Mouse (Mus musculus) lung, adult 2 months (tissue): ENCODE results near the gene Mast4. TPM values are rescaled to one million over a fixed set of nuclear protein-coding genes. Genes with fewer than 3 reads are reported as not detected.

Source experiments
- DNase-seq: peaks from one replicate; pipeline ENCODE4 v3.0.0; 2022
- H3K4me1 ChIP-seq: fragments of 200-500 bp; 2 replicates; pipeline ENCODE4 v1.6.1; 2011; ENCODE audit warnings: low read length; ENCODE audit not compliant: control insufficient read depth, insufficient read depth
- H3K4me3 ChIP-seq: fragments of 200-500 bp; replicated peaks from 2 replicates; pipeline ENCODE3; 2011; ENCODE audit warnings: low read depth, mild to moderate bottlenecking, control low read depth, low read length; ENCODE audit errors: extremely low read depth
- CTCF ChIP-seq: fragments of 200-500 bp; IDR thresholded peaks from 2 replicates; pipeline ENCODE4 v1.5.1; 2011; ENCODE audit warnings: mild to moderate bottlenecking, low read length, control low read depth; ENCODE audit not compliant: insufficient read depth
- POLR2A ChIP-seq: fragments of 200-500 bp; IDR thresholded peaks from 2 replicates; pipeline ENCODE4 v1.6.1; 2011; ENCODE audit warnings: low read depth, mild to moderate bottlenecking, control low read depth, low read length, borderline replicate concordance; ENCODE audit errors: extremely low read depth
- WGBS: fragments of 180-500 bp; shearing (Covaris S2); methylation state at CpG from one replicate; pipeline ENCODE4 v1.1.7; 2018; 5-methylcytosine and 5-hydroxymethylcytosine counted together
- polyA plus RNA-seq: library from polyadenylated mRNA; depleted of rRNA; stranded (reverse); fragments of >200 nt; gene quantifications from 2 replicates; pipeline ENCODE4 v1.2.3, GENCODE M21; 2012

Gene Mast4
- polyA plus RNA-seq, 1 experiment: 14.9 TPM

- TF ChIP-seq CTCF (no peak), POLR2A (no peak)
- H3K4me1 ChIP-seq: no peaks in the 10 kb centered on the region
- 86% methylated on average over 5 of the region's 5 CpGs for WGBS
- DNase-seq: no peak
- H3K4me3 ChIP-seq: no peak overlapping the region
These were observed 129.1 kb downstream of the Mast4 start for GRCm38 (mm10) chr13:103205191-103205590.

- TF ChIP-seq CTCF: no peak
- no peak for TF ChIP-seq POLR2A
- DNase-seq: no peak
- no peaks in the 10 kb centered on the region for H3K4me1 ChIP-seq
- no peak overlapping the region for H3K4me3 ChIP-seq
- 59% methylated on average over 1 of the region's 1 CpGs for WGBS
These were observed 130.9 kb downstream of the Mast4 start for GRCm38 (mm10) chr13:103203376-103203895.

GRCm38 (mm10) chr13:103201016-103201760, 133.1 kb downstream of the Mast4 start:
- WGBS: 67% methylated on average over 10 of the region's 10 CpGs
- TF ChIP-seq CTCF: no peak

GRCm38 (mm10) chr13:103199823-103200660, 134.3 kb downstream of the Mast4 start:
- DNase-seq: no peak
- Histone ChIP-seq H3K4me3 (no peak overlapping the region), H3K4me1 (no peaks in the 10 kb centered on the region)
- 47% methylated on average over 2 of the region's 2 CpGs for WGBS
- no peak for TF ChIP-seq POLR2A
- no peak for TF ChIP-seq CTCF

More at GRCm38 (mm10) chr13:103201016-103201760, 133.1 kb downstream of the Mast4 start:
- DNase-seq: no peak
- no peaks in the 10 kb centered on the region for H3K4me1 ChIP-seq
- no peak overlapping the region for H3K4me3 ChIP-seq

DNA sequence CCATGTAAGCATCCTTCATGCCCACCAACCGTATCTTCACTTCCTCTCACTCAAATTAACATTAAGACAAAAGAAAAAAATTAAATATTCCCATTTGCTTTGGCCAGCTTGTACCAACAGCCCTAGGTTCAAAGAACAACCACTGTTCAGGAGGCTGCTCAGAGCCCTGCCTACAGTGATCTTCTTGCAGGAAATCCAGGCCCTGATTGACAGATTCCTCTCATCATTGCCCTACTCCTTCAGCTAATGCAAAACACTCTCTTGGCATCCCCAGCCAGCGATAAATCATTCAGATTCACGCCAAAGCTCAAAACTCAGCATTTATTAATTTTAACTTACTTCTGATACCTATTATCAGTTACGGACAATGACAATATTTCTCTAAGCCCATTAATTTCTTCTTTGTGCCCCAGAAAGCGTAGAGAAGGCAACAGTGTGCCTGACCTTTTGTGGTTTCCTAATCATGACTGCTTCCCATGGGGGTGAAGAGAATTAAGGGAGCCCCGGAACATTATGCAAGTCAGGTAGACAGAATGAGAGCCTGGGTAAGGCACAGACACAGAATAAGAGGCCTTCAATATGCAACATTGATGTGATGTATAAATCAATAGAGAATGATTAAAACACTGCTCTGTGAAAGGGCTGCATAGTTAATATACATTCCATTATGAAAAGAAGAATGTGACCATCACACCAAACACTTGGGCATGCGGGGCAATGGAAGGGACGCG, 135.9 kb downstream of the Mast4 start:
- Histone ChIP-seq H3K4me3 (no peak overlapping the region), H3K4me1 (no peaks in the 10 kb centered on the region)
- DNase-seq: no peak
- WGBS: 89% methylated on average over 9 of the region's 9 CpGs
- TF ChIP-seq CTCF: no peak
- TF ChIP-seq POLR2A: no peak

GRCm38 (mm10) chr13:103196307-103196706, 138.0 kb downstream of the Mast4 start:
- DNase-seq: no peak
- TF ChIP-seq CTCF: no peak
- no peak for TF ChIP-seq POLR2A
- 51% methylated on average over 5 of the region's 5 CpGs for WGBS
- no peak overlapping the region for H3K4me3 ChIP-seq
- no peaks in the 10 kb centered on the region for H3K4me1 ChIP-seq

- 66% methylated on average over 3 of the region's 3 CpGs for WGBS
- no peak for TF ChIP-seq POLR2A
- no peak for TF ChIP-seq CTCF
- no peak overlapping the region for H3K4me3 ChIP-seq
- DNase-seq: no peak
- no peaks in the 10 kb centered on the region for H3K4me1 ChIP-seq
These were observed 138.4 kb downstream of the Mast4 start for GRCm38 (mm10) chr13:103195847-103196246.

GRCm38 (mm10) chr13:103183566-103183965, 150.7 kb downstream of the Mast4 start:
- Histone ChIP-seq H3K4me1 (no peaks in the 10 kb centered on the region), H3K4me3 (no peak overlapping the region)
- no peak for TF ChIP-seq CTCF
- TF ChIP-seq POLR2A: no peak
- 63% methylated on average over 5 of the region's 5 CpGs for WGBS
- no peak for DNase-seq

DNA sequence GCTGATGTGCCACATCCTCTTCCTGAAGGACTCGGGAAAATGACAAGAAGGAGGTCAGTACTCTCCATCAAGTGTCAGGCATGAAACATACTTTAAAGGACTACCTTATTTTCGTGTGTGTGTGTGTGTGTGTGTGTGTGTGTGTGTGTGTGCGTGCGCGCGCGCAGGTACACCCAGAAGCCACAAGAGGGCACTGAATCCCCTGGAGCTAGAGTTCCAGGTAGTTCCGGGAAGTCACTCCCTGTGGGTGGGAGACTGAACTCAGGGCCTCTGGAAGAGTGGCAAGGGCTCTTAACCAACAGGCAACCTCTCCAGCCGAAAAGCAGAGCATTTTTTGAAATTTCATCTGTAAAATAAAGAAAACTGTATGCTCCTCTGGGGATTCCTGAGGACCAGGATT, 152.5 kb downstream of the Mast4 start:
- no peaks in the 10 kb centered on the region for H3K4me1 ChIP-seq
- H3K4me3 ChIP-seq: no peak overlapping the region
- WGBS: 92% methylated on average over 9 of the region's 9 CpGs
- no peak for TF ChIP-seq POLR2A
- no peak for TF ChIP-seq CTCF
- DNase-seq: no peak
